Mouse (Mus musculus) hindbrain, postnatal 0 days (tissue): ENCODE data around the gene Fbxl19. TPM values are rescaled to one million over a fixed set of nuclear protein-coding genes. Genes with fewer than 3 reads are reported as not detected.

Experiments used
- ATAC-seq: fragments of 200-750 bp; cut with Nextera tagmentation; 2 replicates; pipeline ENCODE4 v1.8.0; 2017; ENCODE audit warnings: mild to moderate bottlenecking, moderate TSS enrichment, moderate library complexity
- DNase-seq: peaks from one replicate; pipeline ENCODE4 v3.0.0-alpha.2; 2015; ENCODE audit warnings: low spot score
- H3K27ac ChIP-seq: fragments of 300-500 bp; sonication (generic); 2 replicates; pipeline ENCODE4 v1.5.1; 2014; ENCODE audit warnings: mild to moderate bottlenecking
- H3K27me3 ChIP-seq: fragments of 300-500 bp; sonication (generic); 2 replicates; pipeline ENCODE4 v1.6.1; 2014; ENCODE audit warnings: low read length, mixed read lengths; ENCODE audit not compliant: insufficient read depth
- H3K36me3 ChIP-seq: fragments of 300-500 bp; sonication (generic); 2 replicates; pipeline ENCODE4 v1.6.1; 2014; ENCODE audit warnings: low read length, mixed read lengths; ENCODE audit not compliant: insufficient read depth
- H3K4me1 ChIP-seq: fragments of 300-500 bp; sonication (generic); 2 replicates; pipeline ENCODE4 v1.6.1; 2014; ENCODE audit warnings: antibody characterized with exemption, low read length, mixed read lengths; ENCODE audit not compliant: insufficient read depth
- H3K4me2 ChIP-seq: fragments of 300-500 bp; sonication (generic); 2 replicates; pipeline ENCODE4 v1.6.1; 2014; ENCODE audit warnings: low read depth, mild to moderate bottlenecking, low read length, moderate library complexity, mixed read lengths
- H3K4me3 ChIP-seq: fragments of 300-500 bp; sonication (generic); 2 replicates; pipeline ENCODE4 v1.5.1; 2014; ENCODE audit warnings: low read length
- H3K9ac ChIP-seq: fragments of 300-500 bp; sonication (generic); replicated peaks from 2 replicates; pipeline ENCODE4 v1.6.1; 2014; ENCODE audit warnings: mild to moderate bottlenecking, low read length, moderate library complexity, mixed read lengths
- H3K9me3 ChIP-seq: fragments of 300-500 bp; sonication (generic); 2 replicates; pipeline ENCODE4 v1.6.1; 2016; ENCODE audit warnings: low read length, mixed read lengths
- CTCF ChIP-seq: IDR thresholded peaks from 2 replicates; pipeline ENCODE4 v1.5.1; 2016; ENCODE audit warnings: antibody characterized with exemption, control low read depth, low read depth
- WGBS: fragments of 180-500 bp; shearing (Covaris S2); extraction: QIAGEN DNeasy Blood & Tissue Kit; methylation state at CpG from one replicate; pipeline ENCODE4 v1.1.7; 2014; 5-methylcytosine and 5-hydroxymethylcytosine counted together
- polyA plus RNA-seq: library from polyadenylated mRNA; unstranded; fragments of >200 nt; fragmentation: Nextera tagmentation; extraction: Ambion mirVana; gene quantifications from 2 replicates; pipeline ENCODE4 v1.2.1, GENCODE M21; 2015
- total RNA-seq: library from RNA; depleted of rRNA; stranded (reverse); fragments of >200 nt; gene quantifications from 2 replicates; pipeline ENCODE4 v1.2.3, GENCODE M21; 2014

Fbxl19 gene
- total and polyA plus RNA-seq, 2 experiments from 2014 or later: 7.0 to 192 TPM

- peaks cover 31% of the 10 kb centered on the region for H3K36me3 ChIP-seq
- no peaks in the 10 kb centered on the region for H3K9me3 ChIP-seq
- ATAC-seq (peak; percentile 61), DNase-seq (peak; percentile 15)
- peak overlapping the region; percentile 84 for H3K9ac ChIP-seq
- WGBS: 2% methylated on average over 52 of the region's 66 CpGs
- H3K27ac ChIP-seq: peak overlapping the region; percentile 88
- no peaks in the 10 kb centered on the region for H3K27me3 ChIP-seq
- peak overlapping the region; percentile 76 for H3K4me2 ChIP-seq
- 0 out of 2 replicates have a peak, but pooled peaks cover 3% of the 10 kb centered on the region for H3K4me1 ChIP-seq
- TF ChIP-seq CTCF: 0 out of 2 replicates have a peak, but pooled peaks have one; percentile 9
- H3K4me3 ChIP-seq: peak overlapping the region; percentile 68
Observed at GRCm38 (mm10) chr7:127777474-127778266, 33.3 kb downstream of the Fbxl19 start.

- Histone ChIP-seq H3K9ac (peak overlapping the region; percentile 84), H3K9me3 (no peaks in the 10 kb centered on the region), H3K4me2 (peak overlapping the region; percentile 76), H3K27ac (no peak overlapping the region), H3K36me3 (peaks cover 33% of the 10 kb centered on the region), H3K4me1 (0 out of 2 replicates have a peak, but pooled peaks cover 3% of the 10 kb centered on the region), H3K4me3 (peak overlapping the region; percentile 68), H3K27me3 (no peaks in the 10 kb centered on the region)
- 66% methylated on average over 4 of the region's 4 CpGs for WGBS
- DNase-seq: no peak
- no peak for TF ChIP-seq CTCF
- ATAC-seq: no peak
Observed at GRCm38 (mm10) chr7:127778350-127778749, 34.0 kb downstream of the Fbxl19 start.

- ATAC-seq (no peak), DNase-seq (no peak)
- no peaks in the 10 kb centered on the region for H3K9me3 ChIP-seq
- H3K36me3 ChIP-seq: peaks cover 83% of the 10 kb centered on the region
- H3K27ac ChIP-seq: no peak within 1 kb of the TSS
- no peaks in the 10 kb centered on the region for H3K4me1 ChIP-seq
- H3K9ac ChIP-seq: no peak within 1 kb of the TSS
- no peak within 1 kb of the TSS for H3K4me3 ChIP-seq
- no peak for TF ChIP-seq CTCF
- no peaks in the 10 kb centered on the region for H3K27me3 ChIP-seq
- WGBS: 93% methylated on average over 7 of the region's 7 CpGs
- no peak within 1 kb of the TSS for H3K4me2 ChIP-seq
Observed at GRCm38 (mm10) chr7:127785308-127785707, 41.0 kb downstream of the Fbxl19 start, which contains the start of gene Gm49388. Gene Gm49388, plus strand, starts transcription at chr7:127785608.

GRCm38 (mm10) chr7:127797076-127797845, 52.9 kb downstream of the Fbxl19 start:
- ATAC-seq (no peak), DNase-seq (no peak)
- Histone ChIP-seq H3K4me1 (0 out of 2 replicates have a peak, but pooled peaks cover 6% of the 10 kb centered on the region), H3K4me3 (no peak overlapping the region), H3K9me3 (no peaks in the 10 kb centered on the region), H3K4me2 (no peak overlapping the region), H3K27me3 (no peaks in the 10 kb centered on the region), H3K27ac (no peak overlapping the region), H3K9ac (no peak overlapping the region), H3K36me3 (peaks cover 73% of the 10 kb centered on the region)
- no peak for TF ChIP-seq CTCF
- 94% methylated on average over 23 of the region's 23 CpGs for WGBS

DNA sequence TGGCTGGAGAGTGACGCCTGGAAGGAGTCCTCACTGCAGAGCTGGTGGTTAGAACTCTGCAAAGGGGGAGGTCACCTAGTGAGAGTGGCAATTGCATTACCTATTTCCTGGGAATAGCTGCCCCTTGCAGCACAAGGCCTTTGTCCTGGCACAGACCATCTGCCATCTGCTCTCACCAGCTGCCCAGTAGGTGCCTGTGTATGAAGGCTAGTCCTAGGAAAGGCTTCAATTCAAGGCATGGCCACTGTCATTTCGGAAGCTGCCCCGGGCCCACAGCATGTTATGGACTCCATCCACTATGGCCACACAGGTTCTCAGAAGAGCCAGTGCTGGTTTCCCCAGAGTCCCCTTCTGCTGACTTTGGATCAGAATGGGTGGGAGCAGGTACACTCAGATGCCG, 54.2 kb downstream of the Fbxl19 start:
- WGBS: 76% methylated on average over 4 of the region's 4 CpGs
- H3K27me3 ChIP-seq: no peaks in the 10 kb centered on the region
- no peak overlapping the region for H3K9ac ChIP-seq
- H3K4me3 ChIP-seq: no peak overlapping the region
- ATAC-seq (no peak), DNase-seq (peak; percentile 39)
- 0 out of 2 replicates have a peak, but pooled peaks cover 6% of the 10 kb centered on the region for H3K4me1 ChIP-seq
- H3K4me2 ChIP-seq: no peak overlapping the region
- H3K27ac ChIP-seq: no peak overlapping the region
- peaks cover 60% of the 10 kb centered on the region for H3K36me3 ChIP-seq
- H3K9me3 ChIP-seq: no peaks in the 10 kb centered on the region
- no peak for TF ChIP-seq CTCF

DNA sequence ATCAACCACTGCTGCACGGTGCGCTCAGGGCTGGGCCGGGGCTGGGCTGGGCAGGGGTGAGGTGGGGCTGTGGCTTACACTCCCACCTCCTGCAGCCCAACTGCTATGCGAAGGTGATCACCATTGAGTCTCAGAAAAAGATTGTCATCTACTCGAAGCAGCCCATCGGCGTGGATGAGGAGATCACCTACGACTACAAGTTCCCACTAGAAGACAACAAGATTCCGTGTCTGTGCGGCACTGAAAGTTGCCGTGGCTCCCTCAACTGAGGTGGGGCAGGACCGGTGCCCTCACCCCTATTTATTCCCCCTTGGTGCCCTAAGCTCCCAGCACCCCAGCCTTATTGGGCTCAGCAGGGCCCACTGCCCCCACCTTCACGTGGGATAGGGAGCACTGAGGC, 54.9 kb downstream of the Fbxl19 start:
- TF ChIP-seq CTCF: no peak

More for the DNA sequence above, 54.9 kb downstream of the Fbxl19 start:
- DNase-seq (no peak), ATAC-seq (no peak)
- Histone ChIP-seq H3K27ac (no peak overlapping the region), H3K4me2 (no peak overlapping the region), H3K27me3 (no peaks in the 10 kb centered on the region), H3K4me1 (0 out of 2 replicates have a peak, but pooled peaks cover 6% of the 10 kb centered on the region), H3K9me3 (no peaks in the 10 kb centered on the region), H3K4me3 (no peak overlapping the region), H3K9ac (no peak overlapping the region), H3K36me3 (peaks cover 54% of the 10 kb centered on the region)
- WGBS: 87% methylated on average over 13 of the region's 13 CpGs
